Mouse (Mus musculus) layer of hippocampus, postnatal 36 days (tissue): ENCODE data around the gene Dnaja4. TPM values are rescaled to one million over a fixed set of nuclear protein-coding genes. Genes with fewer than 3 reads are reported as not detected.

ENCODE experiments used
- DNase-seq, 2 experiments: peaks; one replicate each; pipeline ENCODE4 v3.0.0; 2022
- total RNA-seq, 2 experiments: library from RNA; stranded (reverse); gene quantifications; 2 replicates each; pipeline ENCODE4 v1.2.3; 2021

The Dnaja4 gene
- total RNA-seq, 2 experiments from 2014 or later = 52.4 to 57.9 TPM

DNA sequence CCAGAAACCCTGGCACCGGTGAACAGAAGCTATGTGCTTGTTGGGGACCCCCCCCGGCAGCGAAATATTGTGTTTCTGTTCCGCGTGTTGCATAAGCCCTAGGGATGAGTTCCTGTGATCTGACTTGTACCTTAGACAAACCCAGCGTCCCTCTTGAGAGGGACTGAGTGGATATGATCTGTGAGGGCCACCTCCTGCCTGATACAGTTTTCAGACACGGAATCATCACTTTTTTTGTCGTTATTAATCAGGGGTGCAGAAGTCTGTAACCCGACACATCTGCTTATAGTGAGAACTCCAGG is 1.5 kb downstream of the Dnaja4 start:
- DNase-seq = no peak

DNA sequence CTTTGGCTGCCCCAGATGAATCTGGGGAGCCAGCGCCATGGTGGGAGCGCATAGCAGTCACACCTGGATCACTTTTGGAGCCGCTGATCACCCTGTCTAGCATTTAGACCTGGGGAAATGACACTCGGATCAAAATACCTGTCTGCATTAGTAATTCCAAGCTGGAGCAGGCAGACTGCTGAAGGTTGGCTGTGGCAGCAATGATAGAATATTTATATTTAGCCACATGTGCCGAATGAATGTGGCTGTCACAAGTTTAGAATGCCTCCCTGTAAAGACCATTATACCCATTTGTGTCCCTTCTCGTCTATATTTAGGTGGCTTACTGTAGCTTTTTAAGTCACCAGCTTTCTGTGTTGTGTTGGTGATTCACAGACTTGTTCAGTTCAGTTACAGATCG is 2.1 kb downstream of the Dnaja4 start:
- DNase-seq = no peak

DNA sequence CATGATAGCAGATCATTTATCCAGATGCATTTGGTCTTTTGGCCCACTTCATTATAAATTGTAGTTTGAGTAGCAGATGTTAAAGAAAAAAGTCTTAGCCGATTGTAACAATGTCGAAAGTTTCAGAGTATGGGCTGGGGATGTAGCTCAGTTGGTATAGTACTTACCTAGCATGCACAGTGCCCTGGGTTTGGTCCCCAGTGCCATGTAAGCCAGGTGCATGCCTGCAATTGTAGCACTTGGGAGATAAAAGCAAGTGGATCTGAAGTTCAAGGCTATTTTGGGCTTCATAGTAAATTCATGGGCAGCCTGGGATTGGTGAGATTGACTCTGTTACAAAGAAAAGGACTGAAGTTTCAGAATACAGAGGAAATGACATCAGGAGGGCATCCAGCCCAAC is 3.9 kb downstream of the Dnaja4 start:
- no peak for DNase-seq

DNA sequence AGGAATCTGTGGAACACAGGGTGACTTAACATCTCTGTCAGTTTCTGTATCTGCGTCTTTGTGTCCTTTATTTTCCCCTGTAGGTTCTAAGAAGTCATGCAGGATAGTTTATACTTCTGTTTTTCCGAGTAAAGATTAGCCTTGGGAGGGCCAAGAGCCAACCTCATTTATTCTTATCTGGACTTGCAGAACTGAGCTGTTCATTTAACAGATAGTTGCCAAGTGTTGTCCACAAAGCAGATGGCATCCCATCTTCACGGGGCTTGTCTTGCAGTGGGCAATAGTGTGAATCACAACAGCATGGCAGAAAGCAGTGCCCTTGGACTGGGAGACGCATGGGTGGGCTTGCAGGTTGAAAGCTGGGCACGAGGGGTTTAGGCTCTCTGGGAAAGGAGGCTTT is 5.7 kb downstream of the Dnaja4 start:
- no peak for DNase-seq

DNA sequence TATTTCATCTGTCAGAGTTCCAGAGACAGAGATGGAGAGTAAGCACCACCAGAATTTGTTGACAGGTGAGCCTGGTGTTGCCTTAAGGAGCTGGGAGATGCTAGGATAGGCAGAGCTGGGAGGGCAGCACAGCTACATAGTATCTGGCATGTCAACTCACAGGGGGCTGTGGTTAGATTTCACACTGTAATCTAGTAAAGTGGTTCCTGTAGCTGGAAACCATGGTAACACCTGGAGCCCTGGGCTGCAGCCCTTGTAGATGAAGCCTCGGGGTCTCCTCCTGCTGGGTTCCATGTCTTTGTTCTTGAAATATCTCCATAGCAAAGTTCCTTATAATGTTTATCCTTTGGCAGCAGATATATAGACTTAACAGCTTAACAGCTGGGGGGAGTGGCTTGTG is 6.9 kb downstream of the Dnaja4 start:
- no peak for DNase-seq

DNA sequence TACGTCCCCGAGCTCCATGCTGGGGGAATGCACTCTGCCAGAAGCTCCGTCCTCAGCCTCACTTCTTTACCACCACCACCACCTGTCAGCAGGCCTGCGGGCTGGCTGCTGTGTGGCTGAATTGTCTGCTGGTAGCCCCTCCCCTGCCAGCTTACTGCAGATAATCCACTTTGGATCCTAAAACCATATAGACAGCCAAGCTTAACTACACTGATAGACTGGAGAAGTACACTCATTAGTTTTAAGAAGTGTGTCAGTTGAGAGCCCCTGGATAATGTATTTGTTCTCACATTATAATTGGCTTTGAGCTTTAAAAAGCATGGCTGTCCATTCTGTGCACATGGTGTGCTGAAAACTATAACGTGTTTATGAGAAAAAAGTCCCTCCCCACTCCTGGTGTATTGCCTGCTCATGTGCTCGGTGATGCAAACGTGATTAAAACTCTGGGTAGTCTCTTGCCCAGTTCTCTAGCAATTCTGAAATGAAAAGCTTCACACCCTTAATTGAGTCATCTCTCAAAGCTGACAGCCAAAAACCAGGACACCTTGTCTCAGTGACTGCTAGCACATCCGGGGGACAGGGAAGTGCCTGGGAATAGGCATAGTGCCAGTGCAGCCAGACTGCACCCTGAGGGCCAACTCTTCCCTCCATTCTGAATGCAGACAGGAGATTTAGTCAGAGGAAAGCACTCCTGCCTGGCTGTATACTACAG is 8.8 kb downstream of the Dnaja4 start:
- no peak for DNase-seq

DNA sequence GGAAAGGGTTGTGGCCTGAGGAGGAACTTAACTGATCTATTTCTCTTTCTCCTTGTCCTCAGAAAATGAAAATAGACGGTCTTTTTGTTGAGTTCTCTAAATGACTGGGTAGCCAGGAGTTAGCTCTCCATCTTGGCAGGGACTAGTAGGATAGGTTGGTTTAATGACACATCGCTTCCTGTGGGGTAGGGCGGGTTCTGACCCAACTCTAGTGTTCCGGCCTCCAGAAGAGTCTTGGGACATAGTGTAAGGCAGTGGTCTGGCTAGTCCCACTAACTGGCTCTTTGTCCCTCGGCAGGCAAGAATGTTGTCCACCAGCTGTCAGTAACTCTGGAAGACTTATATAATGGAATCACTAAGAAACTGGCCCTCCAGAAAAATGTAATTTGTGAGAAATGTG is 9.4 kb downstream of the Dnaja4 start:
- DNase-seq = no peak

DNA sequence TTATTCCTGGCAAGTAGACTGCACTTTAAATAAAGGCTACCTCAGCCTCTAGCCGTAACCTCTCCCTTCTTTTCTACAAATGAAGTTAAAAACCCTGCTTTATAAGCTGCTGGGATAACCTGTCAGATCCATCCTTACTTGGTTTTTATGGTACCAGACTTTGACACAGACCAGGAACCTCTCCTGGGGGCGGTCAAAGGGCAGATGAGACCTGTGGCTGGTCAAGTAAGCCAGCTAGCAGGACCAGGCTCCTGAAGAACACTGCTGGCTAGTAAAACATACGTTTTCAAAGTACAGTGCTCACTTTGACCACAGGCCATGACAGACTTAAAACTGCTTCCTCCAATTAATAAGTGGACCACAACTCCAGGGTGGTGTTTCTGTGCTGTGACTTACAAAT is 17.1 kb downstream of the Dnaja4 start:
- no peak for DNase-seq

DNA sequence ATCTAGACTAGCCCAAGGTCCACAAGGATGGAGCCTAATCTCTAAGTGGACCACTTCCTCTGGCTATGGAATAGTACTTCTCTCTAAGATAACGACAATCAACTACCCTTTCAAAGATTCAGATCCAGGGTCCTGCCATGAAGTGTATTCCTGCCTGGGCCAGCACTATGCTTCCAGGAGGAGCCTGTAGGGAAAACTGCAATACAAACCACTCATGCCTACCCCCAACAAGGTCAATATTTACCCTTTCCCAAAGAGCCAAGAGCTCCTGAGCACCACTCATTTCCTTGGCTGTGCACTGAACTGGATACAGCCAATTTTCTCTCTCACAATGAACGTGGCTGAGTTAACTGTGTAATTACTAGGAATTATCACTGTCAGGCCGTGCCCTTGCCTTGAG is 18.9 kb downstream of the Dnaja4 start:
- no peak for DNase-seq

DNA sequence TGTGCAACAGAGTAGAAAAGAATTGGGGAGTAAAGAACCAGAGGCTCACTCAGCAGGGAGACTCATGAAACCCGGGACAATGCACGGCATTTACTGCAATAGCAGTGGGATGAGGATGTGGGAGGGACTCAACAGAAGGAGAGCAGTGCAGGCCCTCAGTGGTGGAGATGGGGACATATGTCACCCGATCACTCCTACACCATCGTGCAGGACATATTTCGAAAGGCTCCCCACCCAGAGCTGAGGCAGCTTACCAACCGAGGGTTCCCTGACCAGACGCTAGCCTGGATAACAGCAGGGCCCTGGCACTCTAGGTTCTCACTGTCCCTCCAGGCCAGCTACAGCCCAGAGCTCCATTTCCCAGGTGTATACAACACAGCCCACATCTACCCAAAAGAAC is 23.5 kb downstream of the Dnaja4 start:
- DNase-seq = peak; percentile 39 to 47

DNA sequence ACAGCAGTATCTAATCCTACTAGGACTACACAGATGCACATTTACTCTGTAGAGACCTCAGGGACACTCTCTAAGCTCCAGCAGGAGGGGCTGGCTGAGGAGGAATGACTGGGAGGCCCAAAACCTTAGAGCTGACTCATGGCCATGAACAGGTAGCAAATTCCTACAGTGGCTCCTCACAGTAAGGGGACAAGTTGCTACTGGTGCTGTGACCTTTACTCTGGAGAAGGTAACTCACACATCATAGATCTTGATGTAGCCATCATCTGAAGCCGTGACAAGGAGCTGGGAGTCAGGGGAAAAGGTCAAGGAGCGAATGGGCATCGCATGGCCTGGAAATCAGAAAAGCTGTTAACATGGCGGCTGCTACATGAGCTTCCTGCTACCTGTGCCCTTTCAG is 23.9 kb downstream of the Dnaja4 start:
- DNase-seq = no peak

DNA sequence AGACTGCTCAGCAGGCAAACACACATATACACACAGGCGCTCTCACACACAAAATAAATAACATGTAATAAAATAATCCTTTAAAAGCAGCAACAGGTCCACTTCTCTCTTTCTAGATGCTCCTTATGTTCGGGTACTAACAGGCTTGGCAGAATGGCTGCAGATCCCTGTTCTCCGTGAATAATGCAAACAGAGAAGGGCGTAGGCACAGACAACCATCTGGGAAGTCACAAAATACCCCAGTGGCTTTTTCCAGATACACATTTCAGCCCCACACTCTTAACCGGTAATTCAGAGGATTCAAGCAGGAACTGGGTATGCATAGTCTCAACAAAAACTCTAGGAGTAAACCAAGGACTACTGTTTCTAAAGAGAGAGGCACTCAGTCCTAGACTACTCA is 27.6 kb downstream of the Dnaja4 start:
- DNase-seq = no peak

DNA sequence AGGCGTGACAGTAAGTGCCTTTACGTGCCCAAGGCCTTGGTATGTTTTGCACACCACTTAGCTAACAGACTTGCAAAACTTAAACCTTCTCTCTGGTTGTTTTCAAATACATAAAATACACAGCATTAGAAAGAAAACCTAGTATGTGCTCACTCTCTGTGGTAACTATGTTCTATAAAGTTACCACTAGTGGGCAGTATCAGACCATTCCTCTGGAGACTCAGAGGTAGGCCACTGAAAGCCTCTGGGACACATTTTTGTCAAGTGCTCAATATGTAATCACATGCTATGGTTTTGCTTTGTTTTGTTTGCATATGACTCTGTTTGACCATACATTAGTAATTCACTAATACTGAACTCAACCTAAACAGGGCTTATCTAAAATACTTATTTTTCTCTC is 33.4 kb downstream of the Dnaja4 start:
- no peak for DNase-seq

DNA sequence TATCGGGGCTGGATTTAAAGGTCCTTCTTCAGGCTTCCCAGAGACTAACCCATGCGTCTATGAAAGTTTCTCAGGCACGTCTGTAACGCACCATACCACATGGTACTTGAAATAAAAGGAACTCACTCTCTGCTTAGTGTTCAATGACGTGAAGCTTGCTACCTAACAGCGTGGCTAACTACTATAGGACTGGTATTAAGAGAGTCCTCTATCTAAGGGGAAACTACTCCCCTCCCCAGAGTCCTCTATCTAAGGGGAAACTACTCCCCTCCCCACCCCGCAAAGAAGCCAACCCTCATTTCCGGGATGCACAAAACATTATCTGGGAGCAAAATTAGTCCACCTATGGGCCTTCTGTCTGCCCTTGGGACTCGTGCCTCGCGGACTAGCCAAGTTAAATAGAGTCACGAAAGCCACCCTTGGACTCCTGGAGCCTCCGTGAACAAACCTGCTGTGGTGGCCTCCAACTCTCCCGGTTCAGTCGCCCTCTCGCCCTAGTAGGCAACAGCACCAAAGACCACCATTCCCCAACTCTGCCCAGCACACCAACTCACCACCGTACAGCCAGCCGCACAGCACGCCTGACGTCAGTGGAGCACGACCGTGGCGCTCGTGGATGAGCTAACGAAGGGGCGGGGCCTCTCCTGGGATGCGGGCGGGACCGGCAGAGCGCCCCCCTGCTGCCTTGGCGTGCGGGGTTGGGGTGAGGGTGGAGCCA is 35.4 kb downstream of the Dnaja4 start, which contains the start of gene Wdr61:
Gene Wdr61 (minus strand): TSS at position 599 of the 718 bp plus-strand sequence.
- peak; percentile 98 to 99 for DNase-seq

DNA sequence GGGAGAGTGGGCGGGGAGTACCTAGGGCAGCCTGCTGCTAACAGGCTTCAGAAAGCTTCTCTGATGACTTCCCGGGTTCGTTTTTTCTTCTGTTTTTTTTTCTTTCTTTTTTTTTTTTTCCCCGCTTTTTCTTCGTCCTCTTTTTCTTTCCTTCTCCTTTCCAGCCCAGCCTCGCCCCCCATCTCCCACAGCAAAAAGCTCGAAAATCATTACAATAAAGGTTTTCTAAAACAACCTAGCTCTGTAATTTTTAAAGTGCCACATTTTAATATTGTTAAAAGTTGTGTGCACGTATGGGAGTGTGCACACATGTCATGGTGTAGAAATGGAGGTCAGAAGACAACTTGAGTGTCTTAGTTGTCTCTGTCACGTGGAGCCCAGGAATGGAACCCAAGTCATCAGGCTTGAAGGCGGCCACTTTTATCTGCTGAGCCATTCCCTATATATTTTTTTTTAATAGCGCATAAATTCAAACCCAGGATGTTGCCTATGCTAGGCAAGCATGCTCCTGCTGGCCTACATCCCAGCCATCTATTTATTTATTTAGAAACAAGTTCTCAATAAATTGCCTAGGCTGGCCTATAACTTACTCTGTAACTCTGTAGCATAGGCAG is 36.1 kb downstream of the Dnaja4 start:
- no peak for DNase-seq

DNA sequence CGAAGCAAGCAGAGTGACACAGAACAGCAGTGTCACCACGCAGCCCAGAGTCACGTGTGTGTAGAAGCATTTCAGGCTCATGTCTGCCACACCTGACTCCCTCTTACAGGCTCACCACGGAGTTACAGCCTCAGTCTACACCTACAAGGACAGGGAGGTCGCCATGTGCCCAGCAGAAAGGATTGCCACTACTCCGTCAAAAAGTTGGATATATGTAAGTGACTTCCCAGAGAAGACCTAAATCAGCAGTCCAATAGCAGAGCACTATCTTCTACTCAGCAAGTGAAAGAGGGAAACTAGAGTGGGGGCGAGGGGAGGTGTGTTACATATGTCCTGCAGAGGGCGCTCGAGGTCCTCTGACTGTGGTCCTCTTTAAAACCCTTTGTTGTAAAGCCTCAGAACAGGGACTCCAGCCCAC is 37.6 kb downstream of the Dnaja4 start:
- no peak for DNase-seq

DNA sequence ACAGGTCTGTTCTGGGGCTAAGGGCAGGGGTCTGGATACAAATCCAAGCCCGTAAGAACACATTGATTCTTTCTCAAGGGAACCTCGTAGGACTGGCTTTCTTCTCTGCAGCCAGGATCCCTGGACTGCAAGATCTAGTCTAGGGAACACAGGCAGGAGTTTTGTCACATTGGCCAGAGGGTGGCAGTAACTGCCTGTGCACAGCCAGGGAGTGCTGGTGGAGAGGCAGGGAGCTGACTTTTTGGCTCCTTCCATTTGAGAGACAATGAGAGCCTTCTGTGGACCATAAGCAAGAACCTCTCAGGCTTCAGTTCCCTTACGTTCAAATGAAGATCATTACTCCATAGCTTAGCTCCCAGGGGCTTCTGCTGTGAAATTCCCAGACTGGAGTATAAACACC is 39.7 kb downstream of the Dnaja4 start:
- peak; percentile 63 for DNase-seq

DNA sequence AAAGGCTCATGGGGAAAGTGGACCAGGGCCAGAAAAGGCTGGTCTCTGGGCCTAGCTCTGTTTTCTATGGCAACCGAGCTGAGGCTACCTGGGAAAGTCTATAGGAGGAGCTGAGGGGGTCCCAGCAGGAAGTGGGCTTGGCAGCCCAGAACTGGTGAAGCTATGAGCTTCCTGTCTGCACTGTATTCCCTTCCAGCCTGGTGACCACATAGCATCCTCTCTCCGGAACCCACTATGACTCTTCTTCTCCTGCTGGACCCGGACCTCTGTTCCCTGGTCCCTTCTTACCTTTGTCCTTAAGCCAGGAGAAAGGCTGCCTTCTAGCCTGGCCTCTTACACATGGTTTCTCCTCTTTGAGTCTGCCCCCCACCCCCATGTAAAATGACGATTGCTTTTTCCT is 45.2 kb downstream of the Dnaja4 start:
- DNase-seq = no peak

DNA sequence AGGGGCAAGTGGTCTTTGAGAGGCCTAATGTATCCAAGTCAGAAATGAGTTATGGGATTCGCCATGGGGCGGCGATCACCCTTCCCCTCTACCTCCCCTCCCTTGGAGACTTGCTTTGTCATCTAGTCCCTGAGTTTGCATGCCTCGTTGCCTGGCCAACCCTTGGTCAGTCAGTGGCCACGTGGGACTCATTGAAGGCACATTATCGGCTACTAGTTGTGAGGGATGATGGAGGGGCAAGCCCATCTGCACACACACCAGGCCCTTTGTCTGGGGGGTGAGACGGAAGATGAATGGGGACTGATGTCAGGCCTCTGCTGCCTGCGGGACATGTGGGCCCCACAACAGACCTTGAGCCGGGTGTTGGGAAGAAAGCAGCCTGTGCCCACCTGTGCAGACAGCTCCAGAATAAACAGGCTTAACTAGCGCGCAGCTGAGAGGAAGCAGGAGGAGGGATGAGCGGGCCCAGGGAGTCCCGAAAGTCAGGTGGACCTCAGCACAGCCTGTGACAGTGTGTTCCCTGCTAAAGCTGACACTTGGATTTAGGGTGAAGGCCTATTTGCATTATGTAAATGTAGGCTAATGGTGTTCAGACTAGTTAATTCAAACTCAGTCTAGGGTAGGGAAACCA is 47.2 kb downstream of the Dnaja4 start:
- no peak for DNase-seq

DNA sequence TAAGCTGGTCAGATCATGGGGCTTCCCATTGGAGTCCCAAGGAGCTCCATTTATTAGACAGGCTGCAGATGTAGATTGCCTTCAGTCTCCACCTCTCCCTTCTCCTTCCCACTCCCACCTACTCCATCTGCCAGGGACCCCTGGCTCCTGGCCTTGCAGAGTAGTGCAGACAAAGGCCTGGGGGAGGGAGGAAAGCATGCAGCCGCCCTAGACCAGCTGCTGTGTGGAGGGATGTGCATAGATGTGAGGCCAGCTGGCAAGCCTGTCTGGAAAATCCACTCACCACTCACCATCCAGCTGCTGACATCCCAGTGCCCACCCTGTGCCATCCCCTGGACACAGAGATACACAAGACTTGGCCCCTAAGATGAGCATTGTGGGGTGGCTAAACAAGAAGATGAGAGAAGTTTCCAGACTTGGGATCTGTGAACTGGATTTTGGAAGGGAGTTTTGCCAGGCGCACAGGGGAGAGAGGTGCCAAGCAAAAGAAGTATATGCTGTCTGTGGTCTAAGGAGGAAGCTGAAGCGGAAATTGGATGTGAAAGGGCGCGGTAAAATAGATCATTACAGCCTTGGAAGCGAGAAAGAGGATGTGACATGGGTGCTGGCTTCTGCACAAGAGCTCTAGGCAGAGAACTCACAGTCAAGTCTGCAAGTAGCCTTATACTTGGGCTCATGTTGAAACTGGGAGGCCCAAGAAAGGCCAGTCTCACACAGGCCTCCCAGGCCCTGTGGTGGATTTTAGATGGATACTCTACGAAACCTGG is 51.7 kb downstream of the Dnaja4 start:
- DNase-seq = no peak

DNA sequence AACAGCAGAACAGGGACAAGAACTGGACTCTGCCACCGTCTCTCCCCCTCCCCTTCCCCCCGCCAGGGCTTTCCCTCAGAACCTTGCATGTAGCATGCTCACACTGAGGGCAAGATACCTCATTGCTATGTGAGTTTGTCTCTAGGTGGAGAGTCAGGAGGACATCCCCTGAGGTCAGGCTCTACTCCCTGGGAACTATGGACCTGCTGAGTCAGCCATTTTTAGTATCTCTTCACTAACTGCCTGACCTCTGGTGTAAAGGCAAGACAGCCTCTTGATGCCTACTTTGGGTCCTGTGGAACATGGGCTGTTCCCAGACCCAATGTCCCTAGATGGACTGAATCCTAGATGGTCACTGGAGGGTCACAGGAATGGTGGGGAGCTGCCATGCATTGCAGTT is 53.0 kb downstream of the Dnaja4 start:
- no peak for DNase-seq

DNA sequence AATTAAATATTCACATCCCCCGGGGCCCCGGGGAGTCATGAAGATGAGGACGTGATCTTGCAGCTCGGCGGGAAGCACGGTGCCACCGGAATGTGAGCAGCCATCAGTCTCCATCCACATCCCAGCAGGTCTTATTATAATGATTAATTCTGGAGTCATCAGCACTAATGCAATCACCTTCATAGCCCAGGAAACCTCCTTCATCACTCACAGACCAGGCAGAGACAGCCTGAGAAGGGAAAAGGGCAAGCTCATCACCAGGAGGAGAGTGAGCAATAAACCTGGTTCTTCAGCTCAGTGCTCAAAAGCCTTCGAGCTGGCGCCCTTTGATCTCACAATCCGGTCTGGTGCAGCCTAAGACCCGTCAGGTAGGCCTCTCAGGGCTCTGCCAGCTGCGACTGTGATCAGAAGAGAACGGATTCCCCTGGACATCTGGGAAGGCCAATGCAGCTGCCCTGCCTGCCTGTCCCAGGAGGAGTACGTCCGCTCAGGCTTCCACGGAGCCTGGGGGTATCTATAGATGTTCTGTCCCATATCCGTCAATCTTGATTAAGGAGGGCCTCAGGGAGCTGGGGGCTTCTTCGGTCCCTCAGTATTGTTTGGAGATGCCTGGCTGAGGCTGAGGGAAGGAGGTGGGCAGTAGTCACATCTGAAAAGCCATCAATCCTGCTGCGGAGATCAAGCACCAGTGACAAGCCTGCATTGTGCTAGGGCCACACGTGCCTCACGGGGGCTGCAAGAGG is 53.7 kb downstream of the Dnaja4 start:
- DNase-seq = no peak
